Mouse (Mus musculus) lung, embryonic 16.5 days (tissue): ENCODE results near the gene Ucma. TPM values are rescaled to one million over a fixed set of nuclear protein-coding genes. Genes with fewer than 3 reads are reported as not detected.
A peak's percentile ranks its signal among the peaks of the same experiment; 100 is the strongest.

Experiments used
- ATAC-seq: fragments of 200-750 bp; cut with Nextera tagmentation; 2 replicates; pipeline ENCODE4 v1.8.0; 2017; ENCODE audit warnings: low read depth, mild to moderate bottlenecking, moderate library complexity
- H3K27ac ChIP-seq: fragments of 300-500 bp; sonication (generic); 2 replicates; pipeline ENCODE4 v1.5.1; 2014; ENCODE audit warnings: mild to moderate bottlenecking, control low read depth, low read length
- H3K27me3 ChIP-seq: fragments of 300-500 bp; sonication (generic); 2 replicates; pipeline ENCODE4 v1.6.1; 2014; ENCODE audit warnings: low read depth, low read length, mixed read lengths; ENCODE audit not compliant: control insufficient read depth, insufficient read depth
- H3K36me3 ChIP-seq: fragments of 300-500 bp; sonication (generic); 2 replicates; pipeline ENCODE4 v1.6.1; 2014; ENCODE audit warnings: low read length; ENCODE audit not compliant: control insufficient read depth, insufficient read depth
- H3K4me1 ChIP-seq: fragments of 300-500 bp; sonication (generic); replicated peaks from 2 replicates; pipeline ENCODE4 v1.6.1; 2014; ENCODE audit warnings: low read length, mixed read lengths; ENCODE audit not compliant: control insufficient read depth, insufficient read depth
- H3K4me2 ChIP-seq: fragments of 300-500 bp; sonication (generic); 2 replicates; pipeline ENCODE4 v1.6.1; 2014; ENCODE audit warnings: low read depth, low read length, control low read depth
- H3K4me3 ChIP-seq: fragments of 300-500 bp; sonication (generic); 2 replicates; pipeline ENCODE4 v1.5.1; 2014; ENCODE audit warnings: mild to moderate bottlenecking, low read length, control low read depth
- H3K9ac ChIP-seq: fragments of 300-500 bp; sonication (generic); 2 replicates; pipeline ENCODE4 v1.6.1; 2014; ENCODE audit warnings: low read length, control low read depth
- H3K9me3 ChIP-seq: fragments of 300-500 bp; sonication (generic); 2 replicates; pipeline ENCODE4 v1.6.1; 2016; ENCODE audit warnings: low read length; ENCODE audit not compliant: control insufficient read depth
- WGBS: fragments of 180-500 bp; shearing (Covaris S2); extraction: QIAGEN DNeasy Blood & Tissue Kit; methylation state at CpG from one replicate; pipeline ENCODE4 v1.1.7; 2014; 5-methylcytosine and 5-hydroxymethylcytosine counted together
- polyA plus RNA-seq: library from polyadenylated mRNA; unstranded; fragments of >200 nt; fragmentation: Nextera tagmentation; extraction: Ambion mirVana; gene quantifications from 2 replicates; pipeline ENCODE4 v1.2.1, GENCODE M21; 2015

Gene Ucma
- polyA plus RNA-seq, 1 experiment from 2014 or later, result not detected

DNA sequence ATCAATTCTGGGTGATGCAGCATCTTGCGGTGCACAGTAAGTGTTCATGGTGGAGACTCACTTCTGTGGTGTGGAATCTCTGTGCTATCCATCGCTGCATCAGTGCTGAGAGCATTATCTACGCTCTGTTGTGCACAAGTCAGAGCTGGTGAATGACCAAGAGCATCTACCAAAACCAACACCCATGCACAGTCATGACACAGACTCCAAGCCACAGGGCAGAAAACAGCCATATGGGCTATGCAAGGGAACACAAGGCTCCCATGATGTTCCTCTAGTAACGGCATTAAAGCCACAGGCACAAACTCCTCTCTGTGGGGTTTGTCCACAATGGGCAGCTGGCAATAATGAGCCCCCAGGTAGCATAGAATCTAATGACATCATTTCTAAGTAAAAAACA is 53.9 kb downstream of the Ucma start:
- Histone ChIP-seq H3K4me3 (no peak overlapping the region), H3K4me2 (no peak overlapping the region), H3K9ac (no peak overlapping the region), H3K27ac (no peak overlapping the region), H3K4me1 (no peaks in the 10 kb centered on the region), H3K27me3 (no peaks in the 10 kb centered on the region), H3K9me3 (no peaks in the 10 kb centered on the region), H3K36me3 (no peaks in the 10 kb centered on the region)
- WGBS, result 89% methylated on average over 4 of the region's 4 CpGs
- ATAC-seq, result no peak

DNA sequence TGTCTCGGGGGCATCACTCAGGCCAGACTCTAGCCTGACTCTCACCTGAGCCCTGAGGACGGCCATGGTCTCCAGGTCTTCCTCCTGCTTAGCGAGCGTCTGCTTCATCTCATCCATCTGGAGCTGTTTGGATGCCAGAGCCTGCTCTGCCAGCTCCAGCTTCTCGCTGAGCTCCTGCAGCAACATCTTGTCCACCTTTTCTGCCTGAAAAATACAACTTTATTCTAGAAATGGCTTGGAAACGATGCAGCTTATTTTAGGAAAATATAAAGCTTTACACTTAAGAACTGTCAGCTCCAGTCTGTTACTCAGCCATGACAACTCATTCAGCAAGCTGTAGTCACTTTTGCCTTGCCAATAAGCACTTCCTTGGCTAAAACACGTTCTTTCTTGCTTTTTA is 55.3 kb downstream of the Ucma start:
- WGBS, result 76% methylated on average over 7 of the region's 7 CpGs
- no peaks in the 10 kb centered on the region for H3K27me3 ChIP-seq

DNA sequence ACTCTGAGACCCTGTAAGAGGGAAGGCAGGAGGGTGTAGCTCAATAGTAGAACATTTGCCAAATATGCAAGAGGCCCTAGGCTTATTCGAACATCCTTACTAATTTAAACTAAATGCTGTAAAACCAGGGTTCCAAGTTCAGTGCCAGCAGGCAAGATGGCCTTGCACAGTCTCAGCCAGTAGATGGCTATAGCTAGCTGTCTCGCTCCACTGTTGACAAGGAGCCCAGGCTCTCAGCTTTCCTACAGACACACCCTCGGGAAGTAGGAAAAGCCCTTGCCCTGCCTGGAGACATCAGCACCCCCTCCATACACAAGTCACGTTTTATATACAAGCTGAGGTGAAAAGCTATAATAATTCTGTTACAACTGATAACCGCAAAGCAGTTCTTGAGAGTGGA is 56.7 kb downstream of the Ucma start:
- no peak overlapping the region for H3K4me2 ChIP-seq
- no peak for ATAC-seq
- 60% methylated on average over 5 of the region's 5 CpGs for WGBS
- no peaks in the 10 kb centered on the region for H3K9me3 ChIP-seq
- no peaks in the 10 kb centered on the region for H3K36me3 ChIP-seq
- no peak overlapping the region for H3K27ac ChIP-seq
- H3K9ac ChIP-seq, result no peak overlapping the region
- peaks cover 2% of the 10 kb centered on the region; the same call in 1 of the 2 replicates for H3K4me1 ChIP-seq
- H3K27me3 ChIP-seq, result no peaks in the 10 kb centered on the region
- no peak overlapping the region for H3K4me3 ChIP-seq

More for the DNA sequence above, 55.3 kb downstream of the Ucma start:
- Histone ChIP-seq H3K36me3 (no peaks in the 10 kb centered on the region), H3K4me3 (no peak overlapping the region), H3K9me3 (no peaks in the 10 kb centered on the region), H3K4me2 (no peak overlapping the region), H3K27ac (no peak overlapping the region), H3K4me1 (no peaks in the 10 kb centered on the region), H3K9ac (no peak overlapping the region)
- ATAC-seq, result no peak

DNA sequence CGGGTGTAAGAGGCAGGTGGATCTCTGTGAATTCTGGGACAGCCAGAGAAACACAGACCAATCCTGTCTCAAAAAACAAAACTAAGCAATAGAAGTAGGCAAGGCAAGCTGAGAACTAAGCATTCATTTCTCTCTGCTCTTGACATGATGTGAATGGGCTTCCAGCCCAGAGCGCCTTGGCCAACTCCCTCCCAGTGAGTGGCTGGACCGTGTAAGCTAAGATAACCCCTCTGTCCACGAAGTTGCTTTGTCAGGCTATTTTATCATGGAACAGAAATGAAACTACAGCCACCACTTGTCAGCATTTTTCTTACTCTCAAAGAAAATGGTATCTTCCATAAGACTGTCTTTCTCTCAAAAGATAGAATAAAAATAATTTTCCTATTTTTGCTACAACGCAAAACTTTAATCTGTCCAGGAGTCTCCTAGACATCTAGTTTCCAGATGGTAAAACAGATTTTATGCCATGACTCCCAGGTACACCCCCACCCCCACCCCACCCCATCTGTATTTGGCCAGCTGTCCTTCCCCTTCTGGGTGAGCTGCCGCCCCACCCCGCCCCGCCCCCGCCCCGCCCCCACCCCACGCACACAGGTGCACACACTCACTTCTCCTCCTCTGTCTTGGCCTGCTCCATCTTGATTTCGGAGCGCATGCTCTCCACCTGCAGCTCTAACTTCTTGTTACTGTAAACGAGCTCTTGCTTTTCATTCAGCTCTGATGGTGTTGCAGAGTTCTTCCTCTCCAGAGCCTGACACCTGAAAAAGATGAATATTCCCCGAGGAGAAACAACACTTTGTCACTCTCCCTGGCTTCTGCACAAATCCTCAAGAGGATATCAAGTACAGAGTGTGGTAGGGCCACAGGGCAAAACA is 57.9 kb downstream of the Ucma start:
- Histone ChIP-seq H3K9ac (no peak overlapping the region), H3K4me3 (no peak overlapping the region), H3K27ac (no peak overlapping the region), H3K27me3 (no peaks in the 10 kb centered on the region), H3K36me3 (no peaks in the 10 kb centered on the region), H3K4me2 (no peak overlapping the region), H3K4me1 (peaks cover 5% of the 10 kb centered on the region; the same call in 1 of the 2 replicates), H3K9me3 (no peaks in the 10 kb centered on the region)
- WGBS, result 39% methylated on average over 15 of the region's 15 CpGs
- ATAC-seq, result peak; percentile 40; the same call in 1 of the 2 replicates

DNA sequence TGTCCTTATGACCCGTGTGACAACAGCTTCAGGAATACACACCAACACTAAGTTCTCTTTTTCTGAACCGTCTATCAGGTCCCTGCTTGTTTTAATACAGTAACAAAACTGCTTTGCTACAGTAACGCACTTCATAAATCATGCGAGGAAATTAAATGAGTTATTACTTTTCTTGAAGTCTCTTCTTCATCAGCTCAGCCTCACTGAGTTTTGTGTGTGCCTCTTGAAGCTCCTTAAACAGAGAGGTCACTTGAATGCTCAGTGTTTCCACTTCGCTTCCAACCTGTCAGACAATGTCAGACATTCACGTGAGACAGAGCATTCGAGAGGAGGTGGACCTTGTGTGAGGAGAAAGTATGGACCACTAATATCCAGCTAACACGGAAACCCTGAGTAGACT is 58.9 kb downstream of the Ucma start:
- Histone ChIP-seq H3K4me2 (no peak overlapping the region), H3K36me3 (no peaks in the 10 kb centered on the region), H3K9ac (no peak overlapping the region), H3K9me3 (no peaks in the 10 kb centered on the region), H3K27ac (no peak overlapping the region), H3K4me3 (no peak overlapping the region), H3K27me3 (no peaks in the 10 kb centered on the region), H3K4me1 (peaks cover 7% of the 10 kb centered on the region; the same call in 1 of the 2 replicates)
- 64% methylated on average over 8 of the region's 8 CpGs for WGBS
- ATAC-seq, result no peak

DNA sequence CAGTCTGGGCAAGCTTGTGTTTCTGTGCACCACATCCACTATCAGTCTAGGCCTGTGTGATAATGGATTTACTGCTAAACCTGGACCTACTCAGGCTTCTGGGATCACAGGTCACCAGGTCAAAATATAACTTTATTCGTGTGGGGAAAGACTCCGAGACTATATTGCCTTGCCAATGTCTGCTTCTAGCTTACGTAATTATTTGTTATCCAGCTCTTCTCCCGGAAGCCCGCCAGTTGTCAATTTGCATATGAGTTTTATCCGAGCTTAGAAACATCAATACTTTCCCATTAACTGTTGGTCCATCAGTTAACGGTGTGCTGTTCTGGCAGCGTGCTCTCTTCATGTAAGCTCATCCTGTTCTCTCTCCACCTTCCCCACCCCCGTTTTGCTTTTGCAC is 59.3 kb downstream of the Ucma start:
- Histone ChIP-seq H3K9me3 (no peaks in the 10 kb centered on the region), H3K27me3 (no peaks in the 10 kb centered on the region), H3K4me1 (peaks cover 7% of the 10 kb centered on the region; the same call in 1 of the 2 replicates), H3K4me3 (no peak overlapping the region), H3K27ac (no peak overlapping the region), H3K4me2 (no peak overlapping the region), H3K36me3 (no peaks in the 10 kb centered on the region), H3K9ac (no peak overlapping the region)
- WGBS, result 76% methylated on average over 9 of the region's 9 CpGs
- ATAC-seq, result no peak

Other genes with a start within 250 kb of the Ucma start
- 85.6 and 89.5 TPM in 2 replicates for gene Sephs1, start 94.6 kb upstream of the Ucma start, polyA plus RNA-seq
- gene Phyh, start 57.1 kb upstream of the Ucma start, polyA plus RNA-seq, result 91.9 and 96.2 TPM in 2 replicates
- 31.8 and 36.4 TPM in 2 replicates for gene Mcm10, start 36.7 kb downstream of the Ucma start, polyA plus RNA-seq
- 13.3 and 13.5 TPM in 2 replicates for gene Optn, start 87.9 kb downstream of the Ucma start, polyA plus RNA-seq
- gene Ccdc3, start 161.7 kb downstream of the Ucma start, polyA plus RNA-seq, result 1.6 and 1.9 TPM in 2 replicates